16 mouse cellular contexts compared by ENCODE assay signal in genomic region chr19:32230301-32230700, GRCm38 (mm10).
"Had no signal": no experiment of that assay in that cellular context is flagged by ENCODE, and none has a peak within 500 bp of the region (broad histone marks: within the 10 kb centered on the region; RNA-seq: fewer than 3 reads in every experiment).

No protein-coding gene starts in this region.

- H3K4me2 ChIP-seq: limb, embryonic 15.5 days had no signal

- H3K27me3 ChIP-seq: limb, embryonic 15.5 days had no signal

- H3K9ac ChIP-seq: limb, embryonic 15.5 days; liver, embryonic 14.5 days had no signal

- H3K4me1 ChIP-seq: midbrain, embryonic 10.5 days had no signal

- H3K9me3 ChIP-seq: limb, embryonic 15.5 days; midbrain, embryonic 10.5 days had no signal

- H3K36me3 ChIP-seq: limb, embryonic 15.5 days; midbrain, embryonic 10.5 days had no signal

- H3K4me3 ChIP-seq: limb, embryonic 15.5 days; midbrain, embryonic 10.5 days; myocyte had no signal

- DNase-seq: kidney, adult 11 months; kidney, adult 9 months; layer of hippocampus, adult 9-11 months; layer of hippocampus, postnatal 36 days; lung, adult 18-20 months; lung, postnatal 4 days; midbrain, embryonic 14.5 days; retina, postnatal 1 day; right cerebral cortex, postnatal 4 days; spleen, adult 18-20 months; thymus, adult 18-20 months; thymus, postnatal 25 days had no signal

- H3K27ac ChIP-seq: liver, embryonic 14.5 days; midbrain, embryonic 10.5 days had no signal
